Mouse (Mus musculus) heart, embryonic 10.5 days (tissue): ENCODE measurements around the gene Gpr34. TPM values are rescaled to one million over a fixed set of nuclear protein-coding genes. Genes with fewer than 3 reads are reported as not detected.

Experiments
- DNase-seq: peaks from one replicate; pipeline ENCODE4 v3.0.0-alpha.2; 2017; ENCODE audit warnings: low spot score
- H3K27ac ChIP-seq: fragments of 300-500 bp; sonication (generic); 2 replicates; pipeline ENCODE4 v1.5.1; 2016; ENCODE audit warnings: mild to moderate bottlenecking
- H3K27me3 ChIP-seq: fragments of 300-500 bp; sonication (generic); 2 replicates; pipeline ENCODE4 v1.6.1; 2016; ENCODE audit warnings: mild to moderate bottlenecking; ENCODE audit not compliant: poor library complexity, insufficient read depth, severe bottlenecking
- H3K36me3 ChIP-seq: fragments of 300-500 bp; sonication (generic); 2 replicates; pipeline ENCODE4 v1.6.1; 2016; ENCODE audit warnings: mild to moderate bottlenecking, moderate library complexity
- H3K4me1 ChIP-seq: fragments of 300-500 bp; sonication (generic); 2 replicates; pipeline ENCODE4 v1.6.1; 2016; ENCODE audit warnings: mild to moderate bottlenecking
- H3K4me3 ChIP-seq: fragments of 300-500 bp; sonication (generic); 2 replicates; pipeline ENCODE4 v1.5.1; 2016; ENCODE audit warnings: mild to moderate bottlenecking, moderate library complexity
- H3K9me3 ChIP-seq: fragments of 300-500 bp; sonication (generic); 2 replicates; pipeline ENCODE4 v1.6.1; 2016; ENCODE audit warnings: mild to moderate bottlenecking, moderate library complexity
- WGBS: fragments of 180-500 bp; shearing (Covaris S2); methylation state at CpG from one replicate; pipeline ENCODE4 v1.1.7; 2016; 5-methylcytosine and 5-hydroxymethylcytosine counted together
- polyA plus RNA-seq: library from polyadenylated mRNA; unstranded; fragments of >200 nt; fragmentation: Nextera tagmentation; extraction: Ambion mirVana; gene quantifications from 2 replicates; pipeline ENCODE4 v1.2.1, GENCODE M21; 2016

Gpr34 gene
- polyA plus RNA-seq, result 0.12 and 0.64 TPM in 2 replicates

GRCm38 (mm10) chrX:13631599-13632283 lies at the start of gene Gpr34:
Gene Gpr34, plus strand, starts transcription at chrX:13632089.
- H3K4me3 ChIP-seq, result no peak within 1 kb of the TSS
- H3K27me3 ChIP-seq, result no peaks in the 10 kb centered on the region
- no peaks in the 10 kb centered on the region for H3K4me1 ChIP-seq
- no peaks in the 10 kb centered on the region for H3K9me3 ChIP-seq
- WGBS, result 70% methylated on average over 5 of the region's 5 CpGs
- H3K36me3 ChIP-seq, result no peaks in the 10 kb centered on the region
- no peak for DNase-seq
- no peak within 1 kb of the TSS for H3K27ac ChIP-seq

- Histone ChIP-seq H3K4me3 (no peak overlapping the region), H3K36me3 (no peaks in the 10 kb centered on the region), H3K4me1 (no peaks in the 10 kb centered on the region), H3K27ac (no peak overlapping the region), H3K9me3 (no peaks in the 10 kb centered on the region), H3K27me3 (no peaks in the 10 kb centered on the region)
- 75% methylated on average over 2 of the region's 2 CpGs for WGBS
- no peak for DNase-seq
These were observed 32.5 kb upstream of the Gpr34 start for GRCm38 (mm10) chrX:13599373-13599772.

- Histone ChIP-seq H3K27ac (no peak overlapping the region), H3K9me3 (no peaks in the 10 kb centered on the region), H3K4me1 (no peaks in the 10 kb centered on the region), H3K4me3 (no peak overlapping the region), H3K27me3 (no peaks in the 10 kb centered on the region), H3K36me3 (no peaks in the 10 kb centered on the region)
- no peak for DNase-seq
- WGBS, result 39% methylated on average over 1 of the region's 1 CpGs
These were observed 31.9 kb upstream of the Gpr34 start for GRCm38 (mm10) chrX:13599966-13600365.

GRCm38 (mm10) chrX:13606741-13607140 lies 25.1 kb upstream of the Gpr34 start:
- Histone ChIP-seq H3K36me3 (no peaks in the 10 kb centered on the region; the same call in 1 of the 2 replicates), H3K4me1 (no peaks in the 10 kb centered on the region), H3K4me3 (no peak overlapping the region), H3K9me3 (no peaks in the 10 kb centered on the region), H3K27ac (no peak overlapping the region), H3K27me3 (no peaks in the 10 kb centered on the region; the same call in 1 of the 2 replicates)
- WGBS, result 49% methylated on average over 3 of the region's 3 CpGs
- no peak for DNase-seq

GRCm38 (mm10) chrX:13607752-13608151 lies 24.1 kb upstream of the Gpr34 start:
- Histone ChIP-seq H3K9me3 (no peaks in the 10 kb centered on the region), H3K4me3 (no peak overlapping the region), H3K27ac (no peak overlapping the region), H3K4me1 (no peaks in the 10 kb centered on the region), H3K36me3 (no peaks in the 10 kb centered on the region; the same call in 1 of the 2 replicates), H3K27me3 (no peaks in the 10 kb centered on the region; the same call in 1 of the 2 replicates)
- 66% methylated on average over 3 of the region's 3 CpGs for WGBS
- DNase-seq, result no peak

DNA sequence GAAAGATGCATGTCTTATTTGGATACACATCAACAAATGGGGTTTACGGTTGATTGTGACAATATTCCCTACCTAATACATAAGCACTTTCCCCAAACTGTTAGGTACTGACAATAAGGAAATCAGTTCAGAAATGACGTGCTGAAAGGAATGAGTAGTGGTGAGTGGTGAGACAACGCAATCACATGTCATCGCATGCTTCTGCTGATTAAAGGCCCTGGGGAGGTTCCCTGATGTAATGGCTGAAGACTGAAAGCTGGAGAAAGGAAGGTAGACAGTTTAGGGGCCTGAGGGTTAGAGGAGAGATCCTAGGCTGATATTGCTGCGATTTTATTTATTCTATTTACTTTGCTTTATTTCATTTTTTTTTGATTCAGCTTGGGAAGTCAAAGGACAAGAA lies 20.8 kb upstream of the Gpr34 start:
- H3K4me1 ChIP-seq, result no peaks in the 10 kb centered on the region
- 62% methylated on average over 5 of the region's 5 CpGs for WGBS

GRCm38 (mm10) chrX:13612115-13612514 lies 19.8 kb upstream of the Gpr34 start:
- 60% methylated on average over 2 of the region's 2 CpGs for WGBS
- no peak overlapping the region for H3K27ac ChIP-seq
- no peaks in the 10 kb centered on the region for H3K9me3 ChIP-seq

More for the DNA sequence above, 20.8 kb upstream of the Gpr34 start:
- peaks cover 3% of the 10 kb centered on the region; the same call in 1 of the 2 replicates for H3K36me3 ChIP-seq
- DNase-seq, result no peak
- no peak overlapping the region for H3K4me3 ChIP-seq
- no peaks in the 10 kb centered on the region; the same call in 1 of the 2 replicates for H3K27me3 ChIP-seq
- no peak overlapping the region for H3K27ac ChIP-seq
- H3K9me3 ChIP-seq, result no peaks in the 10 kb centered on the region

GRCm38 (mm10) chrX:13616726-13617125 lies 15.2 kb upstream of the Gpr34 start:
- Histone ChIP-seq H3K36me3 (0 out of 2 replicates have a peak, but pooled peaks cover 3% of the 10 kb centered on the region), H3K4me3 (no peak overlapping the region), H3K27ac (no peak overlapping the region), H3K4me1 (no peaks in the 10 kb centered on the region), H3K27me3 (no peaks in the 10 kb centered on the region), H3K9me3 (no peaks in the 10 kb centered on the region)
- no peak for DNase-seq
- WGBS, result 50% methylated on average over 1 of the region's 1 CpGs

More at GRCm38 (mm10) chrX:13612115-13612514, 19.8 kb upstream of the Gpr34 start:
- Histone ChIP-seq H3K27me3 (no peaks in the 10 kb centered on the region), H3K36me3 (peaks cover 3% of the 10 kb centered on the region; the same call in 1 of the 2 replicates), H3K4me1 (no peaks in the 10 kb centered on the region), H3K4me3 (no peak overlapping the region)
- no peak for DNase-seq

DNA sequence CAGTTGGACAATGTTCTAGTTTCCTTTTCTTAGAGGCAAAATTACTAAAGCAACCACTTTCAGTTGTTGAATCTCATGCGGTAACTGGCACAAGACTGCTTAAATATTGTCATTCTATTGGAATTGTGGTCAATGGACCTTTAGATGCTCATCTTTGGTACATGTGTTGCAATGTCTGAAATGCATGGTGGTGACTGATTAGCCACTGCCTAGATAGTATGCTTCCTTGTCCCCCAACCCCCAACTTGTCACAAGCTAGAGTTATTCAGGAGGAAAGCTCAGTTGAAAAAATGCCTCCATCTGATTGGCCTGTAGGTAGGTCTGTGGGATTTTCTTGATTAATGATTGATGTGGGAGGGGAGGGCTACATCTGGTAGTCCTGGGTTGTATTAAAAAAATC lies 14.6 kb upstream of the Gpr34 start:
- no peaks in the 10 kb centered on the region for H3K9me3 ChIP-seq
- no peak overlapping the region for H3K27ac ChIP-seq
- no peaks in the 10 kb centered on the region for H3K27me3 ChIP-seq
- WGBS, result 92% methylated on average over 1 of the region's 1 CpGs
- DNase-seq, result no peak
- H3K36me3 ChIP-seq, result 0 out of 2 replicates have a peak, but pooled peaks cover 3% of the 10 kb centered on the region
- no peak overlapping the region for H3K4me3 ChIP-seq
- H3K4me1 ChIP-seq, result no peaks in the 10 kb centered on the region

GRCm38 (mm10) chrX:13618476-13618875 lies 13.4 kb upstream of the Gpr34 start:
- Histone ChIP-seq H3K36me3 (0 out of 2 replicates have a peak, but pooled peaks cover 3% of the 10 kb centered on the region), H3K4me1 (no peaks in the 10 kb centered on the region), H3K27me3 (no peaks in the 10 kb centered on the region), H3K9me3 (no peaks in the 10 kb centered on the region), H3K27ac (no peak overlapping the region), H3K4me3 (no peak overlapping the region)
- WGBS, result 69% methylated on average over 4 of the region's 4 CpGs
- no peak for DNase-seq

DNA sequence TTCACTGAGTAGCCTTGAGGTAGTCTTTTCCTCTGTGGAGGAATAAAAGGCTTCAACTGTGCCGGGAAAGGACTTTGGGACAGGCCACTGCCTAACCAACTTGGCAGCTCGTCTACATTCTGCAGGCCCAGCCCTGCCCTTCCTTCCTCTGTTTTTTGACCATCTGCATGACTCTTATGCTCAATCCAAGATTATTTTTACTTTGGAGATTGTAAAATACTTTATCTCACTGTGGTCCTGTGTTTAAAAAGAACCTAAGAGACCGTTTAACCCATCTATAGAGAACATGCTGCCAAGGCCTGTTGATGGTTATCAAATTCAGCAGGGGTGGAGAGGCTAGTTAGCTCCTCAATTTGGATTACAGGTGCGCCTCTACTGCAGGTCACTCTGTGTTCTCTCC lies 10.4 kb upstream of the Gpr34 start:
- WGBS, result 72% methylated on average over 4 of the region's 4 CpGs

DNA sequence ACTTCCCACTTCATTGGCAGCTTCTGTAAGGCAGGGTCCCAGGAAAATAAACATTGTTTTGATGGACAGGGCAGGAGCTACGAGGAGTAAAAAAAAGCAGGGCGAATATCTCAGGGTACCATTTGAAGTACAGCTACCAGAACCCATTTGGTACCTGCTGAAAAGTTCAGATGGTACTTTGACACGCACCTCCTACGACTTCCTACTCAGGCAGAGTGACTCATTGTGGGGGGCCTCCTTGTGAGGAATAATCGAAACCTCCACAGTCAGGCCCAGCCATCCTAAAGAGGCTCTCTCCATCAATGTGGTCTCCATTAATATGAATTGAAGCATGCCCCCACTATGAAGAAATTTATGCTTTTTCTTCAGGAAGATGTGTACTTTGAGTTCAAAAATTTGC lies 9.2 kb upstream of the Gpr34 start:
- Histone ChIP-seq H3K36me3 (no peaks in the 10 kb centered on the region), H3K9me3 (no peaks in the 10 kb centered on the region)

More for the DNA sequence above, 10.4 kb upstream of the Gpr34 start:
- Histone ChIP-seq H3K36me3 (no peaks in the 10 kb centered on the region), H3K27me3 (no peaks in the 10 kb centered on the region), H3K9me3 (no peaks in the 10 kb centered on the region), H3K27ac (no peak overlapping the region), H3K4me3 (no peak overlapping the region), H3K4me1 (no peaks in the 10 kb centered on the region)
- no peak for DNase-seq

DNA sequence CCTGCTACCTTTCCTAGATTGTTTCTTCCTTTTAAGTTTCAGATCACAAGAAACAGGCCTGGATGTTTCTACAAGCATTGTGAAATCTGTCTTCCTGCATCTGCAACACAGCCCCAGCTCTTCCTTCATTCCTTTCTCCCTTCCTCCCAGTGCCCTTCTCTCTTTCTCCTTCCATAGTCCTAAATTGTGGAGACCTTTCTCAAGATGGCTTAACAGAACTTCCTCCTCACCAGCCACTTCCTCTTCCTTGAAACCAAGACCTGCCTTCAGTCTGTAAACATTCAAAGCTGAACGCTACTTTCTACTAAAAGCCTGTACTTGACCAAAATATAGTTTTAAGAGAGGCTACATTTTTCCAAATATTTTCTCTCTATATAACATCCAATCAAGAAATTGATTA lies 4.5 kb downstream of the Gpr34 start:
- Histone ChIP-seq H3K27me3 (no peaks in the 10 kb centered on the region), H3K27ac (no peak overlapping the region), H3K9me3 (no peaks in the 10 kb centered on the region), H3K4me3 (no peak overlapping the region), H3K4me1 (no peaks in the 10 kb centered on the region), H3K36me3 (no peaks in the 10 kb centered on the region)
- no peak for DNase-seq
- WGBS, result 85% methylated on average over 1 of the region's 1 CpGs

More for the DNA sequence above, 9.2 kb upstream of the Gpr34 start:
- DNase-seq, result no peak
- Histone ChIP-seq H3K27me3 (no peaks in the 10 kb centered on the region), H3K4me1 (no peaks in the 10 kb centered on the region), H3K4me3 (no peak overlapping the region), H3K27ac (no peak overlapping the region)
- 74% methylated on average over 5 of the region's 5 CpGs for WGBS
